Comparison of ENCODE assay signal across 18 mouse cellular contexts in the genomic region with DNA sequence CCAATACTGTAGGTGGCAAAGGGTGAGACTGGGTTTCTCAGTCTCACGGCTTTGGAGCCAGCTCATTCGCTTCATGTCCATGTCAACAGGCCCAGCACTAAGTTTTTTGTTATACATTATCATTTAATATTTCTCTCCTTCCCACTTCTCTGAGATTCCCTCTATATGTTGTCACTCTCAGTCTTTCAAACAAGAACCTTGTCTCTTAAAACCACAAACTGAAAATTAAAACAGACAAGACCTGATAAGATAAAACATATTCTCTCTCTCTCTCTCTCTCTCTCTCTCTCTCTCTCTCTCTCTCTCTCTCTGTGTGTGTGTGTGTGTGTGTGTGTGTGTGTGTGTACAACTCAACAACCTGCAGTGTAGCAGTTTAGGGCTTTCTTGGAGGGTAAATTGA.
DNase-seq lines count a peak whose midpoint lies in the region; TF ChIP-seq lines count a peak whose summit lies in the region.
"Had no signal": no experiment of that assay in that cellular context is flagged by ENCODE, and none has a peak within 500 bp of the region (broad histone marks: within the 10 kb centered on the region; RNA-seq: fewer than 3 reads in every experiment).

No protein-coding gene starts in this region.

- no peak overlapping the region for H3K4me3 ChIP-seq in MEL (ENCODE audit: control insufficient read depth in 1 of 2, insufficient read depth in 1 of 2, low read depth in 2 of 2, low read length in 2 of 2)

- TF ChIP-seq POLR2A in MEL (IDR thresholded peaks at IDR 0.05; ENCODE audit: control insufficient read depth in 1 of 2, insufficient read depth in 1 of 2, low read depth in 1 of 2, low read length in 2 of 2, poor library complexity in 1 of 2), result no peak

- H3K27me3 ChIP-seq in MEL (ENCODE audit: control insufficient read depth in 1 of 2, insufficient read depth in 2 of 2, low read length in 2 of 2), result no peaks in the 10 kb centered on the region
- H3K27me3 ChIP-seq: CH12.LX, Patski had no signal

- TF ChIP-seq CTCF in MEL (IDR thresholded peaks at IDR 0.05 in 2 of 3, conservative IDR thresholded peaks at IDR 0.05 in 1 of 3; ENCODE audit: control insufficient read depth in 1 of 3, insufficient read depth in 1 of 3, low read depth in 2 of 3, low read length in 3 of 3, poor library complexity in 1 of 3, severe bottlenecking in 1 of 3), result no peak

- peak overlapping the region; percentile 93 for H3K27ac ChIP-seq in MEL (ENCODE audit: control insufficient read depth, low read depth, low read length)

- TF ChIP-seq EP300 in MEL (IDR thresholded peaks at IDR 0.05; ENCODE audit: low read depth in 1 of 2, low read length in 2 of 2), result peak in 1 of 2 experiments; percentile 67; a peak in 1 of 4 replicates

- H3K4me1 ChIP-seq in MEL (ENCODE audit: control insufficient read depth in 1 of 2, insufficient read depth in 2 of 2, low read length in 2 of 2), result peaks cover 10 to 12% of the 10 kb centered on the region in 2 experiments

- H3K36me3 ChIP-seq in MEL (ENCODE audit: control insufficient read depth in 1 of 2, insufficient read depth in 2 of 2, low read length in 2 of 2), result peaks cover 0 to 26% of the 10 kb centered on the region in 2 experiments; a peak in 2 of 4 replicates
- H3K36me3 ChIP-seq: G1E had no signal

- H3K9me3 ChIP-seq in MEL (replicated peaks; ENCODE audit: insufficient read depth, low read length), result no peaks in the 10 kb centered on the region
- H3K9me3 ChIP-seq: G1E had no signal

- peak overlapping the region; percentile 41; the same call in 1 of the 2 replicates for H3K9ac ChIP-seq in MEL (ENCODE audit: control insufficient read depth, low read depth, low read length, poor library complexity, severe bottlenecking)

- TF ChIP-seq RAD21 in MEL (IDR thresholded peaks at IDR 0.05; ENCODE audit: low read depth, low read length), result no peak

- peak; percentile 49 for DNase-seq in MEL (ENCODE audit: low read depth, low spot score)
- DNase-seq in T-cell, adult 2 months (ENCODE audit: low spot score), result no peak
- DNase-seq: adrenal gland, adult 2 months; adrenal gland, adult 8-10 months; adrenal gland, postnatal 10 days; adrenal gland, postnatal 14 days; adrenal gland, postnatal 25 days; adrenal gland, postnatal 36 days; B cell, adult 2 months; cerebellum, adult 11 months; cerebellum, adult 11-12 months; cerebellum, adult 18-20 months; cerebellum, adult 2 months; cerebellum, adult 8-10 months; cerebellum, adult 9-10 months had no signal

- H3K79me2 ChIP-seq in MEL (ENCODE audit: control insufficient read depth, insufficient read depth, low read length, poor library complexity), result peaks cover 7% of the 10 kb centered on the region

TF ChIP-seq in MEL, 35 proteins besides CTCF, POLR2A, EP300 and RAD21:
- TF ChIP-seq ZC3H11A (IDR thresholded peaks at IDR 0.05; ENCODE audit: low read depth, low read length), result no peak
- peak; percentile 60 for TF ChIP-seq MYB (IDR thresholded peaks at IDR 0.05; ENCODE audit: low read depth, low read length)
- TF ChIP-seq MAFK (IDR thresholded peaks at IDR 0.05; ENCODE audit: borderline replicate concordance, low read depth, low read length), result no peak
- peak; percentile 31; the same call in 1 of the 2 replicates for TF ChIP-seq SIN3A (IDR thresholded peaks at IDR 0.05; ENCODE audit: low read length)
- TF ChIP-seq RCOR1 (IDR thresholded peaks at IDR 0.05; ENCODE audit: low read depth, low read length), result peak; percentile 74
TF ChIP-seq in MEL: peak in this region for 3.
